Mouse (Mus musculus) R1 (cell line): ENCODE measurements at regions not wholly inside any gene's neighbourhood (a gene's known extent, or its start where the extent isn't known, plus 50 kb on each side); places are given as distances from the start of the nearest gene placed in this dataset.

ENCODE experiments used
- DNase-seq: peaks from one replicate; pipeline ENCODE4 v3.0.0-alpha.2; 2018; ENCODE audit warnings: low read depth, low spot score

GRCm38 (mm10) chr13:86494721-86495120, 448.0 kb upstream of the Cox7c start:
- no peak for DNase-seq

DNA sequence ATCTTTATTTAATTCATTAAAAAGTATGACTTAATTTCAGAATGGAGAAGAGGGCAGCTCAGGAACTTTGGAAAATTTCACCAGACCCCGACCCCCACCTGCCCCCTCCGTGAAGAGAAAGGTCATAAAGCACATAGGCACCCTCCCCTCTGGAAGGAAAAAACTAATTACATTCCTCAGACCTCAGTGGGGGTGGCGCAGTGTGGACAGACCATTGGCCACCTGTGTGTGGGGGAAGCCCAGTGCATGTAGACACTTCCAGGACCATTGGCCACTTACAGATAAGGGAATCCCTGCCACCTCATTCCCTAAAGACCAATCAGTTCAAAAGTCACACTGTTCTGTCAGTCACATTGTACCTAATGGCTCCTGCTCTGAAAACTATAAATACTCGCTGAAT, 422.0 kb upstream of the Cox7c start:
- no peak for DNase-seq

DNA sequence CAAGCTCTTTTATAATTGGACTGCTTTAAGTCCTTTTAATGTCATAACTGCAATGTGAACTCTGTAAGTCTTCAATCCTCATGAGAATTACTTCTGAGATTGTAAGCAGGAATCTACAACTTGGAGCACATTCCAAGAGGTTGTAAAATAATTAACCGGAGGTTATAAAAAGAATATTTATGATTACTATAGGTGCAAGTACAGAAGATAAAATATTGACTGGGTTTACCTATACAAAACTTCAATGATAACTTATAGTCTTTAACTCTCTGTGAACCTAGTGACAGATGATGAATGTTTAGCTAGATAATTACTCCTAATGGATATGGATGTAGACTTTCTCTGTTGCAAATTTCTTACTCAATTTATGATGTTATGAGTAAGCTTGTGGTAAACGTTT, 375.9 kb upstream of the Cox7c start:
- no peak for DNase-seq

- DNase-seq: no peak
These were observed 334.7 kb upstream of the Cox7c start for GRCm38 (mm10) chr13:86381363-86381762.

DNA sequence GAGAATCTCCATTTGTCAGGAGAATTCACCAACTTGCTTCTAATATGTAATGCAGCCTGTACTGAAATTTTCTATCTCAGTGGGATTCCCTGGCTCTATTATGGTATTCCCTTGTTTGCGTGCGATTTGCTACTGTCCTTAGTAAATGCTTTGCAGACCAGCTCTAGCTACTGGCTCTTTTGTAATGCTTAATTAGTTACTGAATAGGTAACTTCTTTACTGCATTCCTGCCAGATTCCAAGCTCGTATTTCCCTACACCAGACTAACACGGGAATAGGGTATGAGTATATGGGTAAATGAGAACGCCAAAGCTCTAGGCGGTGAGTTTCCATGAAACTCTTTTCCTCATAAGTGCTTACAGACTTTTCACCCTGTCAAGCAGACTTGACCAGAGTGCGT, 332.5 kb upstream of the Cox7c start:
- DNase-seq: peak; percentile 96

GRCm38 (mm10) chr13:86375836-86376235, 329.1 kb upstream of the Cox7c start:
- no peak for DNase-seq

GRCm38 (mm10) chr13:86345931-86346330, 299.2 kb upstream of the Cox7c start:
- peak; percentile 83 for DNase-seq

DNA sequence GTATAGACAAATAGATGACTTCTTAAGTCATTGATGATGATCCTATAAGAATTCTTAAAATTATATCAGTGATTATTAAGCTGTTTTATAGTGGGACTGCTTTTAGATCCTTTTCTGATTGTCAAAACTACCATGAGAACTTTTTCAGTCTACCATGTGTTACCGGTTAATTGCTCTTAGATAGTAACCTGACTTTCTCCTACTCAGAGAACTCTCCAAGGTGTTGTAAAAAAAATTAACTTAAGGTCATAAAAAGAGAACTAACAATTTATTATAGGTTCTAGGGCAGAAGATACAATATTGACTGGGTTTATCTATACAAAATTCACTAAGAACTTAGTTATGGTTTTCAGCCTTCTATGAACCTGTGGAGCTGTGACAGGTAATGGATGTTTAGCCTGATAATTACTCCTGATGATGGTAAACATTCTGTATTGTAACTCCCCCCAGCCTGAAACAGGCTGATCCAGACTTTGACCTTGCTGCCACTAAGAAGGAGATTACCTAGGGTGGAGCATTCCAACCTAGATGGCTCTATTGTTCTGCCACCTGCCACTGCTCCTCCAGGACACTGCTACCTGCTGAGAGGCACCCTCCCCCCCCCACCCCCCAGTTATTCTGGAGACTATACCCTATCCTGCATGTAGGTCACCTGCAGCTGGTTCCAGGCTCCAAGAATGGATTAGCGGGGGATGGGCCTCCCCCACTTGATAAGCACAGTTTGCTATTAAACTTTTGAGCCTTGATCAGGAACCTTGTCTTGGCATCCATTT, 298.4 kb upstream of the Cox7c start:
- DNase-seq: peak; percentile 98

- peak; percentile 60 for DNase-seq
These were observed 289.8 kb upstream of the Cox7c start for GRCm38 (mm10) chr13:86336471-86336870.
